Mouse (Mus musculus): ENCODE measurements around the gene Srebf1.

Srebf1 gene

GRCm38 (mm10) chr11:60178005-60178404, 44.4 kb downstream of the Srebf1 start:
- no peak for DNase-seq (ENCODE audit: low spot score)

- DNase-seq (ENCODE audit: low spot score) = peak; percentile 66
Observed at GRCm38 (mm10) chr11:60176975-60177657, 45.3 kb downstream of the Srebf1 start.

- DNase-seq (ENCODE audit: low spot score) = peak; percentile 90
Observed at GRCm38 (mm10) chr11:60176182-60176974, 46.0 kb downstream of the Srebf1 start.

GRCm38 (mm10) chr11:60175371-60176181, 46.8 kb downstream of the Srebf1 start:
- DNase-seq (ENCODE audit: low spot score) = peak; percentile 70

GRCm38 (mm10) chr11:60173606-60174184, 48.7 kb downstream of the Srebf1 start:
- no peak for DNase-seq (ENCODE audit: low spot score)

- no peak for DNase-seq (ENCODE audit: low spot score)
Observed at GRCm38 (mm10) chr11:60172074-60172473, 50.3 kb downstream of the Srebf1 start.

GRCm38 (mm10) chr11:60168780-60169179, 53.6 kb downstream of the Srebf1 start:
- no peak for DNase-seq (ENCODE audit: low spot score)

GRCm38 (mm10) chr11:60165076-60165475, 57.3 kb downstream of the Srebf1 start:
- peak; percentile 48 for DNase-seq (ENCODE audit: low spot score)

GRCm38 (mm10) chr11:60164450-60164849, 57.9 kb downstream of the Srebf1 start:
- DNase-seq (ENCODE audit: low spot score) = no peak

- DNase-seq (ENCODE audit: low spot score) = no peak
Observed at GRCm38 (mm10) chr11:60163362-60163761, 59.0 kb downstream of the Srebf1 start.

- no peak for DNase-seq (ENCODE audit: low spot score)
Observed at GRCm38 (mm10) chr11:60162547-60162946, 59.8 kb downstream of the Srebf1 start.

GRCm38 (mm10) chr11:60161146-60161874, 61.1 kb downstream of the Srebf1 start:
- DNase-seq (ENCODE audit: low spot score) = no peak

GRCm38 (mm10) chr11:60160454-60161114, 61.8 kb downstream of the Srebf1 start:
- DNase-seq (ENCODE audit: low spot score) = no peak

- no peak for DNase-seq (ENCODE audit: low spot score)
Observed at GRCm38 (mm10) chr11:60159955-60160354, 62.4 kb downstream of the Srebf1 start.

GRCm38 (mm10) chr11:60158271-60158670, 64.1 kb downstream of the Srebf1 start:
- no peak for DNase-seq (ENCODE audit: low spot score)

GRCm38 (mm10) chr11:60155690-60156089, 66.7 kb downstream of the Srebf1 start:
- no peak for DNase-seq (ENCODE audit: low spot score)

- no peak for DNase-seq (ENCODE audit: low spot score)
Observed at GRCm38 (mm10) chr11:60153936-60154335, 68.4 kb downstream of the Srebf1 start.

- DNase-seq (ENCODE audit: low spot score) = no peak
Observed at GRCm38 (mm10) chr11:60152339-60152738, 70.0 kb downstream of the Srebf1 start.

- DNase-seq (ENCODE audit: low spot score) = no peak
Observed at GRCm38 (mm10) chr11:60150677-60151076, 71.7 kb downstream of the Srebf1 start.

All from embryo, embryonic 10 days (tissue).